Mouse (Mus musculus): ENCODE results near the gene Ten1.

GRCm38 (mm10) chr11:116228699-116229098 is 30.0 kb downstream of the Ten1 start:
- TF ChIP-seq CTCF (IDR thresholded peaks at IDR 0.05; ENCODE audit: borderline replicate concordance, control insufficient read depth, extremely low read depth, insufficient read depth, low read length, poor library complexity) (no peak), POLR2A (IDR thresholded peaks at IDR 0.05; ENCODE audit: control insufficient read depth, extremely low read depth, insufficient read depth, low read length, poor library complexity) (no peak)
